Mouse (Mus musculus) thymus, adult 2 months (tissue): ENCODE measurements around the gene Tsacc. TPM values are rescaled to one million over a fixed set of nuclear protein-coding genes. Genes with fewer than 3 reads are reported as not detected.

Source experiments
- DNase-seq: peaks from one replicate; pipeline ENCODE4 v3.0.0; 2021
- H3K27ac ChIP-seq: fragments of 200-500 bp; 2 replicates; pipeline ENCODE4 v1.5.1; 2012; ENCODE audit warnings: low read length, control low read depth; ENCODE audit not compliant: control insufficient read depth, insufficient read depth
- H3K27me3 ChIP-seq: fragments of 200-500 bp; 2 replicates; pipeline ENCODE4 v1.6.1; 2012; ENCODE audit warnings: mild to moderate bottlenecking, low read length, moderate library complexity, mixed read lengths; ENCODE audit not compliant: control insufficient read depth, insufficient read depth
- H3K36me3 ChIP-seq: fragments of 200-500 bp; 2 replicates; pipeline ENCODE4 v1.6.1; 2012; ENCODE audit warnings: mild to moderate bottlenecking, low read length, moderate library complexity; ENCODE audit not compliant: control insufficient read depth, insufficient read depth
- H3K4me1 ChIP-seq: fragments of 200-500 bp; replicated peaks from 2 replicates; pipeline ENCODE4 v1.6.1; 2012; ENCODE audit warnings: low read length; ENCODE audit not compliant: control insufficient read depth, insufficient read depth
- H3K4me3 ChIP-seq: fragments of 200-500 bp; 2 replicates; pipeline ENCODE4 v1.5.1; 2012; ENCODE audit warnings: mild to moderate bottlenecking, low read length, control low read depth, moderate library complexity; ENCODE audit not compliant: control insufficient read depth, insufficient read depth
- CTCF ChIP-seq: fragments of 200-500 bp; IDR thresholded peaks from 2 replicates; pipeline ENCODE4 v1.5.1; 2012; ENCODE audit warnings: mild to moderate bottlenecking, control low read depth, low read length, moderate library complexity, borderline replicate concordance; ENCODE audit not compliant: control insufficient read depth, poor library complexity, insufficient read depth; ENCODE audit errors: extremely low read depth
- POLR2A ChIP-seq: fragments of 200-500 bp; IDR thresholded peaks from 2 replicates; pipeline ENCODE4 v1.6.1; 2012; ENCODE audit warnings: mild to moderate bottlenecking, low read length, control low read depth, moderate library complexity; ENCODE audit not compliant: control insufficient read depth, poor library complexity, insufficient read depth; ENCODE audit errors: extremely low read depth
- WGBS: fragments of 180-500 bp; shearing (Covaris S2); methylation state at CpG from one replicate; pipeline ENCODE4 v1.1.7; 2018; 5-methylcytosine and 5-hydroxymethylcytosine counted together
- polyA plus RNA-seq: library from polyadenylated mRNA; depleted of rRNA; stranded (reverse); fragments of >200 nt; gene quantifications from 2 replicates; pipeline ENCODE4 v1.2.3, GENCODE M21; 2012

Tsacc gene
- polyA plus RNA-seq, 1 experiment = 3.3 TPM

GRCm38 (mm10) chr3:88239446-88239845, 57.4 kb downstream of the Tsacc start:
- no peak for DNase-seq
- H3K4me1 ChIP-seq = no peaks in the 10 kb centered on the region
- H3K27ac ChIP-seq = no peak overlapping the region
- no peaks in the 10 kb centered on the region for H3K36me3 ChIP-seq
- no peak for TF ChIP-seq CTCF
- no peak for TF ChIP-seq POLR2A
- 36% methylated on average over 4 of the region's 4 CpGs for WGBS
- no peak overlapping the region for H3K4me3 ChIP-seq
- H3K27me3 ChIP-seq = peaks cover 8% of the 10 kb centered on the region; the same call in 1 of the 2 replicates

GRCm38 (mm10) chr3:88238866-88239391, 57.9 kb downstream of the Tsacc start:
- Histone ChIP-seq H3K27me3 (peaks cover 8% of the 10 kb centered on the region; the same call in 1 of the 2 replicates), H3K4me3 (no peak overlapping the region), H3K36me3 (no peaks in the 10 kb centered on the region), H3K4me1 (no peaks in the 10 kb centered on the region), H3K27ac (no peak overlapping the region)
- TF ChIP-seq POLR2A (no peak), CTCF (no peak)
- 55% methylated on average over 8 of the region's 8 CpGs for WGBS
- DNase-seq = no peak

GRCm38 (mm10) chr3:88237556-88238194, 59.1 kb downstream of the Tsacc start:
- 10% methylated on average over 10 of the region's 10 CpGs for WGBS
- no peak for TF ChIP-seq POLR2A
- TF ChIP-seq CTCF = peak; percentile 63; the same call in 1 of the 2 replicates
- Histone ChIP-seq H3K27ac (no peak overlapping the region), H3K4me3 (no peak overlapping the region), H3K27me3 (peaks cover 8% of the 10 kb centered on the region; the same call in 1 of the 2 replicates), H3K36me3 (no peaks in the 10 kb centered on the region), H3K4me1 (no peaks in the 10 kb centered on the region)
- peak; percentile 56 for DNase-seq

GRCm38 (mm10) chr3:88237161-88237555, 59.6 kb downstream of the Tsacc start:
- no peak for TF ChIP-seq CTCF
- TF ChIP-seq POLR2A = no peak
- H3K4me3 ChIP-seq = no peak overlapping the region
- H3K27me3 ChIP-seq = peaks cover 8% of the 10 kb centered on the region; the same call in 1 of the 2 replicates
- WGBS = 83% methylated on average over 6 of the region's 6 CpGs
- no peaks in the 10 kb centered on the region for H3K36me3 ChIP-seq
- H3K4me1 ChIP-seq = no peaks in the 10 kb centered on the region
- DNase-seq = no peak
- no peak overlapping the region for H3K27ac ChIP-seq

GRCm38 (mm10) chr3:88235616-88236015, 61.2 kb downstream of the Tsacc start:
- no peak for DNase-seq
- Histone ChIP-seq H3K27me3 (peaks cover 8% of the 10 kb centered on the region; the same call in 1 of the 2 replicates), H3K36me3 (no peaks in the 10 kb centered on the region), H3K4me1 (no peaks in the 10 kb centered on the region), H3K27ac (no peak overlapping the region), H3K4me3 (no peak overlapping the region)
- no peak for TF ChIP-seq CTCF
- TF ChIP-seq POLR2A = no peak
- 86% methylated on average over 2 of the region's 2 CpGs for WGBS

- Histone ChIP-seq H3K4me3 (no peak overlapping the region), H3K4me1 (no peaks in the 10 kb centered on the region), H3K27me3 (peaks cover 6% of the 10 kb centered on the region; the same call in 1 of the 2 replicates), H3K36me3 (no peaks in the 10 kb centered on the region), H3K27ac (no peak overlapping the region)
- DNase-seq = peak; percentile 43
- TF ChIP-seq POLR2A = no peak
- peak; percentile 70; the same call in 1 of the 2 replicates for TF ChIP-seq CTCF
- 6% methylated on average over 3 of the region's 3 CpGs for WGBS
Observed at GRCm38 (mm10) chr3:88235216-88235615, 61.6 kb downstream of the Tsacc start.

GRCm38 (mm10) chr3:88234041-88234440, 62.8 kb downstream of the Tsacc start:
- Histone ChIP-seq H3K4me3 (no peak overlapping the region), H3K27ac (no peak overlapping the region), H3K4me1 (no peaks in the 10 kb centered on the region), H3K27me3 (peaks cover 2% of the 10 kb centered on the region; the same call in 1 of the 2 replicates), H3K36me3 (no peaks in the 10 kb centered on the region)
- TF ChIP-seq POLR2A (no peak), CTCF (no peak)
- no peak for DNase-seq
- 72% methylated on average over 8 of the region's 8 CpGs for WGBS
